Mouse (Mus musculus) kidney, adult 2 months (tissue): ENCODE measurements around the gene Arhgap28.

ENCODE experiments used
- CTCF ChIP-seq: fragments of 200-500 bp; conservative IDR thresholded peaks from 2 replicates; pipeline ENCODE4 v1.5.1; 2011; ENCODE audit warnings: low read depth, mild to moderate bottlenecking, control low read depth, low read length, moderate library complexity, mixed read lengths; ENCODE audit not compliant: insufficient read depth, insufficient read length
- POLR2A ChIP-seq: fragments of 200-500 bp; IDR thresholded peaks from one replicate; pipeline ENCODE4 v1.6.1; 2011; ENCODE audit warnings: low read depth, low read length, control low read depth

DNA sequence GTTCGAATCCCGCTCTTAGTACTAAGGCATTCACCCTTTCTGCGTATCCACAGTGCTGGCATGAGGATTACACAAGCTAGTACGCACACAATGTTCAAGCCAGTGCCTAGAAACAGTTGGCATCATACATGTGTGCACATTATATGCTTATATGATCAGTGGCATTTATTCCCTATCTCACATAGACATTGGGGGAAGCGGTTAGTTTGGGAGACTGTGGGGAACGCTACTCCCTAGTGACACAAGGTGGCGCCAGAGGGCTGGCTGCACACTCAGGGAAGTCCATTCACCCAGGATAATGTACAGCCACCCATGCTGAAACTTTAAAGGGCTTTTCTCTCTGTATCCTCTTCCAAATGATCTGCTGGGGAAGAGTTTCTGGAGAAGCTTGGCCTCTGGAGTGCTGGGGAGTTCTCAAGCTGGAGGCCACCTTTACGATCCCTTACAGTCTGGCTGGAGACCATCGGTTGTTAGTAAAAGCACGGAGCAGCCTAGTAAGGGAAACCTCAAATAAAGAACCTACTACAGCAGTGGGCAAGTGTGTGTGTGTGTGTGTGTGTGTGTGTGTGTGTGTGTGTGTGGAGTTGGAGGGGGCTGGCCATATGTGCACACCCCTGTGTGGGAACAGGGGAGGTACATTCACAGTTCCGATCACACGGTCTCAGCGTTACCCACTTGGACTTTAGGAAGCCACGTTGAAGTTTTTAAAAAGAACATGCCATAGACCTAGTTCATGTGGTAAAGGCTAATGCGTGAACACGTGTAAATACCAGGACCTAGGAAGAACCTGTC lies 142.0 kb downstream of the Arhgap28 start:
- TF ChIP-seq POLR2A (no peak), CTCF (peak; percentile 89)
